Mouse (Mus musculus): ENCODE measurements at regions not wholly inside any gene's neighbourhood (a gene's known extent, or its start where the extent isn't known, plus 50 kb on each side); places are given as distances from the start of the nearest gene placed in this dataset.

GRCm38 (mm10) chr7:119258222-119258621, 73.8 kb upstream of the Gpr139 start:
- H3K27me3 ChIP-seq (ENCODE audit: control insufficient read depth, insufficient read depth, low read length), result no peaks in the 10 kb centered on the region
- no peak for DNase-seq (ENCODE audit: low spot score, missing footprints)
- no peaks in the 10 kb centered on the region for H3K9me3 ChIP-seq (ENCODE audit: control insufficient read depth, low read length)
- H3K36me3 ChIP-seq (ENCODE audit: control insufficient read depth, insufficient read depth, low read length), result no peaks in the 10 kb centered on the region
- no peak overlapping the region for H3K9ac ChIP-seq (ENCODE audit: low read length)
- no peak overlapping the region for H3K4me3 ChIP-seq (ENCODE audit: low read depth, low read length)
- no peak overlapping the region for H3K27ac ChIP-seq (ENCODE audit: low read depth, low read length)
- ATAC-seq (ENCODE audit: low FRiP score), result no peak
- 82% methylated on average over 3 of the region's 3 CpGs for WGBS
- no peak overlapping the region for H3K4me2 ChIP-seq
- H3K4me1 ChIP-seq (ENCODE audit: control insufficient read depth, insufficient read depth, low read length), result no peaks in the 10 kb centered on the region

DNA sequence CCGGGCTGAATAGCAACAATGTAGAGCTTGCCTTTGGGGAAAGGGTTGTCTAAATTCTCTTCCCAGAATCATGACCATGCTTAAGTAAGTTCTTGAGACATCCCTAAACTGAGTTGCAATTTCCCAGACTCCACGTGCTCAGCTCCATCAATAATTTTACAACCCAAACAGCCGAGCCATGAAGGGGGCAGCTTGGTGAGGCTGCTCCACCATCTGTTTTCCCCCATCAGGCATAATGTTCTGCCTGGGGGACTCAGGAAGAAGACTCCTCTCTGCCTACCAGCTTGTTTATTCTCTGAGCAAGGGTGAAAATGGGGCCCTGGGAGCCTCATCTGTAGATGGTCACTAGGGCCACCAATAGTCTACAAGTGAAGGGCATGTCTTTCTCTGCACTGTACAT, 72.5 kb upstream of the Gpr139 start:
- Histone ChIP-seq H3K4me2 (no peak overlapping the region), H3K9ac (ENCODE audit: low read length) (no peak overlapping the region), H3K27me3 (ENCODE audit: control insufficient read depth, insufficient read depth, low read length) (no peaks in the 10 kb centered on the region), H3K36me3 (ENCODE audit: control insufficient read depth, insufficient read depth, low read length) (no peaks in the 10 kb centered on the region), H3K9me3 (ENCODE audit: control insufficient read depth, low read length) (no peaks in the 10 kb centered on the region), H3K27ac (ENCODE audit: low read depth, low read length) (no peak overlapping the region), H3K4me3 (ENCODE audit: low read depth, low read length) (no peak overlapping the region), H3K4me1 (ENCODE audit: control insufficient read depth, insufficient read depth, low read length) (no peaks in the 10 kb centered on the region)
- no peak for ATAC-seq (ENCODE audit: low FRiP score)
- 89% methylated on average over 3 of the region's 3 CpGs for WGBS
- DNase-seq (ENCODE audit: low spot score, missing footprints), result no peak

GRCm38 (mm10) chr7:119252742-119253141, 68.3 kb upstream of the Gpr139 start:
- 82% methylated on average over 2 of the region's 2 CpGs for WGBS
- H3K4me3 ChIP-seq (ENCODE audit: low read depth, low read length), result no peak overlapping the region
- no peaks in the 10 kb centered on the region for H3K4me1 ChIP-seq (ENCODE audit: control insufficient read depth, insufficient read depth, low read length)
- no peak overlapping the region for H3K4me2 ChIP-seq
- no peak overlapping the region for H3K27ac ChIP-seq (ENCODE audit: low read depth, low read length)
- H3K27me3 ChIP-seq (ENCODE audit: control insufficient read depth, insufficient read depth, low read length), result no peaks in the 10 kb centered on the region
- DNase-seq (ENCODE audit: low spot score, missing footprints) (no peak), ATAC-seq (ENCODE audit: low FRiP score) (no peak)
- H3K36me3 ChIP-seq (ENCODE audit: control insufficient read depth, insufficient read depth, low read length), result no peaks in the 10 kb centered on the region
- no peaks in the 10 kb centered on the region for H3K9me3 ChIP-seq (ENCODE audit: control insufficient read depth, low read length)
- H3K9ac ChIP-seq (ENCODE audit: low read length), result no peak overlapping the region

GRCm38 (mm10) chr7:119251679-119252078, 67.3 kb upstream of the Gpr139 start:
- Histone ChIP-seq H3K9me3 (ENCODE audit: control insufficient read depth, low read length) (no peaks in the 10 kb centered on the region; the same call in 1 of the 2 replicates), H3K4me1 (ENCODE audit: control insufficient read depth, insufficient read depth, low read length) (no peaks in the 10 kb centered on the region), H3K27me3 (ENCODE audit: control insufficient read depth, insufficient read depth, low read length) (no peaks in the 10 kb centered on the region), H3K4me3 (ENCODE audit: low read depth, low read length) (no peak overlapping the region), H3K4me2 (no peak overlapping the region), H3K27ac (ENCODE audit: low read depth, low read length) (no peak overlapping the region), H3K36me3 (ENCODE audit: control insufficient read depth, insufficient read depth, low read length) (no peaks in the 10 kb centered on the region), H3K9ac (ENCODE audit: low read length) (no peak overlapping the region)
- 77% methylated on average over 1 of the region's 1 CpGs for WGBS
- no peak for ATAC-seq (ENCODE audit: low FRiP score)
- no peak for DNase-seq (ENCODE audit: low spot score, missing footprints)

GRCm38 (mm10) chr7:119250381-119250780, 66.0 kb upstream of the Gpr139 start:
- H3K9me3 ChIP-seq (ENCODE audit: control insufficient read depth, low read length), result no peaks in the 10 kb centered on the region; the same call in 1 of the 2 replicates
- WGBS, result 95% methylated on average over 3 of the region's 3 CpGs
- no peak overlapping the region for H3K4me2 ChIP-seq
- ATAC-seq (ENCODE audit: low FRiP score) (no peak), DNase-seq (ENCODE audit: low spot score, missing footprints) (no peak)
- no peaks in the 10 kb centered on the region for H3K36me3 ChIP-seq (ENCODE audit: control insufficient read depth, insufficient read depth, low read length)
- H3K27me3 ChIP-seq (ENCODE audit: control insufficient read depth, insufficient read depth, low read length), result no peaks in the 10 kb centered on the region
- no peak overlapping the region for H3K4me3 ChIP-seq (ENCODE audit: low read depth, low read length)
- no peak overlapping the region for H3K27ac ChIP-seq (ENCODE audit: low read depth, low read length)
- H3K4me1 ChIP-seq (ENCODE audit: control insufficient read depth, insufficient read depth, low read length), result no peaks in the 10 kb centered on the region
- H3K9ac ChIP-seq (ENCODE audit: low read length), result no peak overlapping the region

GRCm38 (mm10) chr7:119244785-119245184, 60.4 kb upstream of the Gpr139 start:
- Histone ChIP-seq H3K27me3 (ENCODE audit: control insufficient read depth, insufficient read depth, low read length) (no peaks in the 10 kb centered on the region), H3K9ac (ENCODE audit: low read length) (no peak overlapping the region), H3K4me2 (no peak overlapping the region), H3K9me3 (ENCODE audit: control insufficient read depth, low read length) (no peaks in the 10 kb centered on the region; the same call in 1 of the 2 replicates), H3K36me3 (ENCODE audit: control insufficient read depth, insufficient read depth, low read length) (no peaks in the 10 kb centered on the region), H3K27ac (ENCODE audit: low read depth, low read length) (no peak overlapping the region), H3K4me1 (ENCODE audit: control insufficient read depth, insufficient read depth, low read length) (no peaks in the 10 kb centered on the region), H3K4me3 (ENCODE audit: low read depth, low read length) (no peak overlapping the region)
- 77% methylated on average over 5 of the region's 5 CpGs for WGBS
- DNase-seq (ENCODE audit: low spot score, missing footprints) (no peak), ATAC-seq (ENCODE audit: low FRiP score) (no peak)

DNA sequence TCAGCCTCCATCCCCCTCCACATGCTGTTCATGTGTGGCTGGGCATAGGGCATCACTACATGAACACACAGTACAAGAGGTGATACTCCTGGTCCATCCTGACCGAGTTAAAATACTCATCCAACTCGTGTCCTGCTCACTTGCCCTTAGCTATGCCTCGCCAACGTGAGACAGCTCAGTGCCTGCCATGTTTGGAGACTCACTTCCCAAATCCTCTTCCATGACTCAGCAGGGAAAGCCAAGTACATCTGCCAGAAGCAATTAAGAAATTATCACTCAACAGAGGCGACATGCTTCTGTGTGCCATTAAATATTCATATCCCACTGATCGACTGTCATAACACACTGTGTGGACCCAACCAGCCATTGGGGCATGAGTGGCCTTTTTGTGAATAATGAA, 51.9 kb upstream of the Gpr139 start:
- Histone ChIP-seq H3K4me1 (ENCODE audit: control insufficient read depth, insufficient read depth, low read length) (no peaks in the 10 kb centered on the region), H3K27me3 (ENCODE audit: control insufficient read depth, insufficient read depth, low read length) (no peaks in the 10 kb centered on the region), H3K4me3 (ENCODE audit: low read depth, low read length) (no peak overlapping the region), H3K9ac (ENCODE audit: low read length) (no peak overlapping the region), H3K9me3 (ENCODE audit: control insufficient read depth, low read length) (no peaks in the 10 kb centered on the region), H3K4me2 (no peak overlapping the region), H3K36me3 (ENCODE audit: control insufficient read depth, insufficient read depth, low read length) (no peaks in the 10 kb centered on the region), H3K27ac (ENCODE audit: low read depth, low read length) (no peak overlapping the region)
- DNase-seq (ENCODE audit: low spot score, missing footprints), result no peak
- no peak for ATAC-seq (ENCODE audit: low FRiP score)
- 82% methylated on average over 6 of the region's 6 CpGs for WGBS

Data from midbrain, embryonic 11.5 days (tissue).